Mouse (Mus musculus) adrenal gland, postnatal 4 days (tissue): ENCODE results near the gene Zscan4d. TPM values are rescaled to one million over a fixed set of nuclear protein-coding genes. Genes with fewer than 3 reads are reported as not detected.
"Not testable (repeated sequence)": the region's sequence is repeated elsewhere in the genome, so short reads cannot be mapped to it uniquely, and the experiment has no call there.

ENCODE experiments used
- DNase-seq, 2 experiments: peaks; one replicate each; pipeline ENCODE4 v3.0.0; 2021 to 2022; ENCODE audit warnings: low spot score in 2 of 2, mixed read lengths in 2 of 2
- long read RNA-seq, 2 experiments: library from polyadenylated mRNA; stranded (forward); transcript quantifications; one replicate each; pipeline ENCODE4 v2.0.0; 2021
- total RNA-seq, 2 experiments: library from RNA; stranded (reverse); gene quantifications; 2 replicates each; pipeline ENCODE4 v1.2.3; 2021

Gene Zscan4d
- not detected for total RNA-seq
- long read RNA-seq, experiment 1 = 0 reads
- long read RNA-seq, experiment 2 = 0 reads

DNA sequence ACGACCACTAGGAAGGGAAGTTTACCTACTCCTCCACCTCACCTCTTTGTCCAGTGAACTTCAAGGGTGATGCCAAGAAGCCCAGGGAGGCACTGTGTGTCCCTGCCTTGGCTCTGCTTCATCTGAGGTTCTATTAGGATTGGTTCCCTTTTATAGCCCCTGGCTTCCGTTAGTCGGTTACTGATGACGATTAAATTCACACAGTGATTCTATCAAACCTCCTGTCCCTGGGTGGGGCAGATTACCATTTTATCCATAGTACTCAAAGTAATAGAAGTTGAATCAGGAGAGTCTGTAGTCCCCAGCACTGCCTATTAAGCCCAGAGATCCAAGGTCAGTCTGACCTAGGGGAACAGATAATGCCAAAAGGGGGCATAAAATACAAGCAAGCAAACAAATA is at the start of gene Zscan4d:
Gene Zscan4d (minus strand): TSS at position 101 of the 400 bp plus-strand sequence.
- DNase-seq = not testable (repeated sequence)

DNA sequence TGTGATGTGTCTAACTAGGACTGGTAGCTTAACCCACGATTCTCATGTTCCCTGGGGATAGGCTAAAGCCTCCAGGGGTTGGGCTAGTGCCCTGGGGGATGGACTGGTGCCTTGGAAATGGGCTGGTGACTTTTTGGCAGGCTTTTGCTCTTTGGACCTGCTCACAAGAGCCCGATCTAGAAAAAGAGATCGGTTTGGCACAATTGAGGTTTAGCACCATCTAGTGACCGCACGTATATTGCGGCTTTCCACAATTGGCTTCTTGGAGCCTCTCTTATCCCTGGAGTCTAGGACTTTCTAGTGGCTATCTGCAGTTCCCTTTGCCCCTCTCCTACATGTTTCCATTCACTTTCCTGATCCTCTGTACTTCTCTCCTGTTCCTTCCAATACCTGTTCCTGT is 7.9 kb downstream of the Zscan4d start:
- not testable (repeated sequence) for DNase-seq

Other genes with a start within 250 kb of the Zscan4d start
- gene Zscan4c, start 160.4 kb downstream of the Zscan4d start, total RNA-seq = not detected
- gene Zscan4-ps1, start 96.5 kb downstream of the Zscan4d start, total RNA-seq = not detected
- not detected for gene Zscan4e, start 144.5 kb upstream of the Zscan4d start, total RNA-seq
- not detected for gene Zscan4f, start 231.8 kb upstream of the Zscan4d start, total RNA-seq